Mouse (Mus musculus) forebrain, embryonic 10.5 days (tissue): ENCODE measurements at regions not wholly inside any gene's neighbourhood (a gene's known extent, or its start where the extent isn't known, plus 50 kb on each side); places are given as distances from the start of the nearest gene placed in this dataset.

Source experiments
- DNase-seq: peaks from one replicate; pipeline ENCODE4 v3.0.0-alpha.2; 2017; ENCODE audit warnings: low spot score; ENCODE audit errors: extremely low spot score
- H3K27ac ChIP-seq: fragments of 300-500 bp; sonication (generic); 2 replicates; pipeline ENCODE4 v1.5.1; 2016; ENCODE audit warnings: mild to moderate bottlenecking
- H3K27me3 ChIP-seq: fragments of 300-500 bp; sonication (generic); 2 replicates; pipeline ENCODE4 v1.6.1; 2016; ENCODE audit warnings: mild to moderate bottlenecking; ENCODE audit not compliant: poor library complexity, severe bottlenecking
- H3K36me3 ChIP-seq: fragments of 300-500 bp; sonication (generic); replicated peaks from 2 replicates; pipeline ENCODE4 v1.6.1; 2016; ENCODE audit warnings: mild to moderate bottlenecking, moderate library complexity
- H3K4me1 ChIP-seq: fragments of 300-500 bp; sonication (generic); 2 replicates; pipeline ENCODE4 v1.6.1; 2016
- H3K4me3 ChIP-seq: fragments of 300-500 bp; sonication (generic); 2 replicates; pipeline ENCODE4 v1.5.1; 2016; ENCODE audit warnings: mild to moderate bottlenecking, moderate library complexity
- H3K9me3 ChIP-seq: fragments of 300-500 bp; sonication (generic); 2 replicates; pipeline ENCODE4 v1.6.1; 2016; ENCODE audit warnings: mild to moderate bottlenecking, moderate library complexity
- WGBS: fragments of 180-500 bp; shearing (Covaris S2); methylation state at CpG from one replicate; pipeline ENCODE4 v1.1.7; 2016; 5-methylcytosine and 5-hydroxymethylcytosine counted together

DNA sequence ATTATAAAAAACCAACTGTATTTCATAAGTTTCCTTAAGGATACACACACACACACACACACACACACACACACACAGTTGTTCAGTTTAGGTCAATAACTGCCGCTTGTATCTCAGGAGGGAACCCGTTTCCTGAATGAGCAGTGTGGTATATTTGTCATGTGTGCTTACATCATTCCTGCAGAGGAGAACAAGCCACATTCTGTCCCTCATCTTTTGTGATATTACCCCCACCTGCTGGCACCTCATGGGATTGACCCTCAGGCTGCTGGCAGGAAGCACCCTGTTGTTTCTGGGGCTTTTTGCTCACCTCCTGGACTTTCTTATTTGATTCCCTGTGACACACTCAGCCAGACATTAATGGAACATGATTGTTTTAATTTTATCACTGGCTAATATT, 66.4 kb upstream of the Htr1a start:
- DNase-seq, result peak; percentile 42
- H3K4me1 ChIP-seq, result no peaks in the 10 kb centered on the region
- H3K4me3 ChIP-seq, result no peak overlapping the region
- no peaks in the 10 kb centered on the region for H3K36me3 ChIP-seq
- no peak overlapping the region for H3K27ac ChIP-seq
- no peaks in the 10 kb centered on the region for H3K9me3 ChIP-seq
- 23% methylated on average over 2 of the region's 2 CpGs for WGBS
- H3K27me3 ChIP-seq, result no peaks in the 10 kb centered on the region

DNA sequence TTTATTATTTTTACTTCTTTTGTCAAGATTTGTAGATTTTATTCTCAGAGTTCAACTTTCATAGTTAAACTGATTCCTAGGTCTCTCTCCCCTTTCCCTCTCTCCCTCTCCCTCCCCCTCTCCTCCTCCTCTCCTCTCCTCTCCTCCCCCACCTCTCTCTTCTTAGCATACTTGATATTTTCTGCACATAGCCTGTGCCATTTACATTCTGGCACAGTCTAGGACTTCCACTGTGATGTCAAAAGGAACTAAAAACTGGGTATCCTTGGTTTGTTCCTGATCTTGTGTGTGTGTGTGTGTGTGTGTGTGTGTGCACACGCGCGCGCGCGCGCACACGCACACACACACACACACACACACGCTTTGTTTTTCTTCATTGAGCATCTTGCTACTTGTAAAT, 64.9 kb upstream of the Htr1a start:
- no peaks in the 10 kb centered on the region for H3K36me3 ChIP-seq
- DNase-seq, result no peak
- no peak overlapping the region for H3K4me3 ChIP-seq
- no peak overlapping the region for H3K27ac ChIP-seq
- H3K9me3 ChIP-seq, result no peaks in the 10 kb centered on the region
- H3K4me1 ChIP-seq, result no peaks in the 10 kb centered on the region
- no peaks in the 10 kb centered on the region for H3K27me3 ChIP-seq
- 83% methylated on average over 9 of the region's 9 CpGs for WGBS

DNA sequence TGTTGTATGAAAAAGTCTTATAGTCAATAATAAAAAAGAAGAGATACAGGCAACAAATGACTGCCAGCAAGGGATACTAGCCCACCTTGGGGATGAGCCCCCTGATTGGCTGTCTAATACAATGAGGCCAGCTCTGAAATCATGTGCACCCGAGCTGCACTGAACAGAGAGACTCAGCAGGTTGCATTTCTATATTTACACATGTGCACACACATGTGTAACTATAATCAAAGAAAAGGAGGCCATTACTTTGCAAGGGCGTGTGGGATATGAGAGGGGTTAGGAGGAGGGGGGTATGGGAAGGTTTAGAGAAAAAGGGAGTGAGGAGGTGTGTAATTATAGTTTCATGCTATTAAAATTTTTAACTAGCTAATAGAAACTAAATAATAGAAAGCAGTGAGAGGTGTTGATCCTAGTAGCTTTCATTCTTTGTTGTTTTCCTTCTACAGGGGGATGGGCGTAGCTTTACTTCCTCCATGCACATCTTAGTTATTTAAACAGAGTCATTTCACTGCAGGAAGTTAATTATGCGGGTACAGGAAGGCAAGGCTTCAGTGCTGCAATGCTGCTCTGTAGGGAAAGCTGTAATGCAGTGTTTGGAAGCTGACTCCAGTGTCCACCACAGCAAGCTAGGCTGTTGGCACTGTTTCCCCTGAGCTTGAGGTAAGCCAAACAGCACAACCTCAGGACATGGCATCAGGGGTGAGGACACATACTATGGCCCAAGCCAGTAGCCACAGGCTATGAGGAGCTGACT, 56.2 kb upstream of the Htr1a start:
- H3K4me3 ChIP-seq, result no peak overlapping the region
- 56% methylated on average over 4 of the region's 4 CpGs for WGBS
- H3K27me3 ChIP-seq, result no peaks in the 10 kb centered on the region
- peaks cover 8% of the 10 kb centered on the region; the same call in 1 of the 2 replicates for H3K4me1 ChIP-seq
- no peak overlapping the region for H3K27ac ChIP-seq
- no peak for DNase-seq
- H3K9me3 ChIP-seq, result no peaks in the 10 kb centered on the region
- no peaks in the 10 kb centered on the region for H3K36me3 ChIP-seq
